Mouse (Mus musculus): ENCODE measurements around the gene Ctcf.

Ctcf gene

DNA sequence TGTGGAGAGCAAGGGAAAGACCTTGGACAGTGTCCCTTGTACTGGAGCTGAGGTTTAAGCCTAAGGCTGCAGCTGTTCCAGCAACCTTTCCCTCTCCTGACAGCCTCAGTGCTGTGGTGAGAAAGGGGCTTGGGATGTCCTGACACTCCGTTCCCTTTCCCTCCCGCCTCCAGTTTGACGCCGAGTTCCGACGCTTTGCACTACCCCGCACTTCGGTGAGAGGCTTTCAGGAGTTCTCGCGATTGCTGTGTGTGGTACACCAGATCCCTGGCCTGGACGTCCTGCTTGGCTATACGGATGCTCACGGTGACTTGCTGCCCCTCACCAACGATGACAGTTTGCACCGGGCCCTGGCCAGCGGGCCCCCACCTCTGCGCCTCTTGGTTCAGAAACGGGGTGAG is 65.6 kb downstream of the Ctcf start:
- no peak for DNase-seq

DNA sequence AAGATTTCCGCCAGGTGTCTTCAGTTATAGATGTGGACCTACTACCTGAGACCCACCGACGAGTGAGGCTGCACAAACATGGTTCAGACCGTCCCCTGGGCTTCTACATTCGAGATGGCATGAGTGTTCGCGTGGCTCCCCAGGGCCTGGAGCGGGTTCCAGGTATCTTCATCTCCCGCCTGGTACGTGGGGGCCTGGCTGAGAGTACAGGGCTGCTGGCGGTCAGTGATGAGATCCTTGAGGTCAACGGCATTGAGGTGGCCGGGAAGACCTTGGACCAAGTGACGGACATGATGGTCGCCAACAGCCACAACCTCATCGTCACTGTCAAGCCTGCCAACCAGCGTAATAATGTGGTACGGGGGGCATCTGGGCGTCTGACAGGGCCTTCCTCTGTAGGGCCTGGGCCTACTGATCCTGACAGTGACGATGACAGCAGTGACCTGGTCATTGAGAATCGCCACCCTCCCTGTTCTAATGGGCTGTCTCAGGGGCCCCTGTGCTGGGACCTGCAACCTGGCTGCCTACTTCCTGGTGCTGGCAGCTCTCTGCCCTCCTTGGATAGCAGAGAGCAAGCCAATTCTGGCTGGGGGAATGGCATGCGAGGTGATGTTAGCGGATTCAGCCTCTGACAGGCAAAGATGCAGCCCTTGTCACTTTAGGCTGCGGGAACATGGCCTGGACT is 66.5 kb downstream of the Ctcf start:
- no peak for DNase-seq

DNA sequence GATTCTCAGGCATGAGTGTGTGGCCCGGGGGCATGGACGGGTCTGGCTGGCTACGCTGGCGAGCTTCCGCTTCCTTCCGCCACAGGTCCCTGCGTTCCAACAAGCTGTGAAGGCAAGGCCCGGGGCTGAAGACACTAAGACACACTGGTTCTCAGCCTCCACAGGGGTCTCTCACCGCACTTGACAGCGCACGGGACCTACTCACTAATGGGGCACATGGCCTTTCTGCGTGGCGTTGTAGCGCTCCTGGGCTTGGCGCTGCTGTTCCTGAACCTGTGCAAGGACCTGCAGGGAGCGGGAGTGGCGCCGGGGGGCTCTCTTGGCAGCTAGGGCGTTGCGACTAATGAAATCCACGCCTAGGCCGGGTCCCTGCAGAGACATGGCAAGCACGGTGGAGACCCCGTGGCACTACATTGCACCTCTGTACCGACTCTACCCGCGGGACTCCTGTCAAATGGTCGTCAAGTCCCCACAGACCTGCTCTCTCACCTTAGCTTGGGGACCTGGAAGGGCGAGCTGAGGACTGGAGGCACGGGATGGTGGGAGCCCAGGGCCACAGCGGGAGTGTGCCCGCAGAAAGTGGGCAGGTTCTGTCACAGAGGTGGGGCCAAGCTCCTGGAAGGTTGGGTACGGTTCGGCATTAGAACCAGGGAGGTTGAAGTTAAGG is 67.9 kb downstream of the Ctcf start:
- no peak for DNase-seq

DNA sequence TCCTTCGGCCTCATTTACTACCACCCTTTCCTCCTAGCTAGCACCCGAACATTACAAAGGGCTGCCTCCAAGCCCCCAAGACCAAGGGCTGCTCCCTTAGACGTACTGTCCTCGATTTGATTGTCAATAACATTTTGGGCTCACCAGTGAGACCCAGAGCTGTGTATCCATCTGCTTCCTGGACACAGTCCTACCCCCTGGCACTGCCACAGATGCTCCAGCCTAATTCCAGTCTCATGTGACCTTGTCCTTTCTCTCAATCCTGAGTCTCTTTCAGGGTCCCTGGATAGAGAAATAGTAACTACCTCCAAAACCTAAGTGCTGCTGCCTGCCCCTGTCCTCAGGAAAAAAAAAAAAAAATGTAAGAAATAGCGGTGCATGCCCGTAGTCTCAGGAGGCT is 68.6 kb downstream of the Ctcf start:
- no peak for DNase-seq

DNA sequence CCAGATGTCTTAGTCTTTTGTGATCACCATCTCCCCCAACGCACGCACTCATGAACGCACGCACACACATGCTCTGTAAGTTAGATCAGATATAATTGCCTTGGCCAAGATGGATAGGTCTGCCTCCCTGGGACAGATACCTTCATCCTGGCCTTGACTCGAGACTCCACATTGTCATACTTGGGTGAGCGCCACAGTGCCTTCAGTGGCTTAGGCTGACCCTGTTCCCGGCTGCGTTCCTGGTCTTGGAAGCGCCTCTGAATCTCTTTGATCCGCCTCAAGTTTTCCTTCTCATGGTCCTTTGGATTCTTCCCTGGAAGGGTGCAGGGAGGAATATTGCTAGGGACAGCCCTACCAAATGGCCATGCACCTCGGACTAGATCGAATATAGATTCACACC is 70.1 kb downstream of the Ctcf start:
- DNase-seq, result no peak

DNA sequence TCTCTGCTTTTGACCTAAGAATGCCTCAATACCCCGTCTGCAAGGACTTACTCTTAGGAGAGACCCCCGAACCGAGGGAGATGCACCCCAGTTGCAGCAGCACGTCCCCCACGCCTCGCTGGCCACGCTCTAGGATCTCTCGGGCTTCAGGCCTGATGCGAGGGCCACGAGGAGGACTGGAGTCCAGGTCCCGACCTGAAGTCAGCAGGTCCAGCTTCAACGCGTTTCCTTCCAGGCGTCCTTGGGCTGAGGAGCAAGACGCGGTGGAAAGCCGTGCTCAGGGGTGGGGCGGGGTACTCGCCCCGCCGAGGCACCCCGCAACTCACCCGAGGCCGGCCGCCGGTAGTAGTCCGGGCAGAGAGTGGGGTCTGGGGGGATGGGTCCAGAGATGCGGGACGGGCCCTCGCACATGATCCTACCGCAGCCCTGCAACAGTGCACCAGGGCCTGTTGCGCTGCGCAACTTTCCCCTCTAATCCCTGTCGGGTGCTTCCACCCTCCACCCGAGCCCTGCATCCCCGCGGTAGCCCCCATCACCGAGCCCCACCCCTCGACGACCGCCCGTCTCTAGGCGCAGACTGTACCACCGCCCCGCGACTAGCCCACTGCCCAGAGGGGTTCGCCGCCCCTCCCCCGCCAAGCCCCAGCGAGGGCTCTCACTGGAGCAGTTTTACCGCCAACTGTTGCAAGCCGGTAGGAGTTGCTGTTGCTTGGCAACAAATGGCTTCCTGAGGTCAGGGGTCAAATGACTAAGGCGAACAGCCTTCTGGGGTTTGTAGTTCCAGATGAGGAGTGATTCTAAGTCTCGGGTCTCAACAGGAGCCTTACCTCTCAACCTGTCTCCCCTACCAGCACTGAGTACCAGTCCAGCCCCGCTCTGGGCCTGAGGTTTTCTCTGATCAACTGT is 71.4 kb downstream of the Ctcf start, which contains the start of the genes 4933405L10Rik and Enkd1:
Gene 4933405L10Rik (plus strand): TSS at position 158 of the 906 bp plus-strand sequence.
Gene Enkd1 (minus strand): TSS at position 713 of the 906 bp plus-strand sequence.
- DNase-seq, result peak; percentile 88

DNA sequence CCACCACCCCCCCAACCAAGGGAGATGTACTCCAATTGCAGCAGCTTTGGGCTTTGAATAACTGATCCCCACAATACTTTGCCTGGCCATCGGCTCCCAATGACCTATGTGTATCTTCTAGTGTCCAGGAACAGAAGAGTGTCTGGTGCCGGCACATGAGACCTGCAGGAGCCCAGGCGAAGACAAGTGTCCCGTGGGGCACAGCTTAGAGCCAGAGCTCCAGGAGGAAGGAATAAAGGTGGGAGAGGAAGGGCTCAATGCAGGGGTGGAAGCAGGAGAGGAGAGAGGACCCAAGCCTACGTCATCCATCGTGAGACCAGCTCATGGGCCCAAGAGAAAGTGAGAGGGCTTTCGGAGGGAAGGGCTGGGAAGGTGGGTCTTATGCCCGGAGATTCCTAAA is 72.3 kb downstream of the Ctcf start:
- no peak for DNase-seq

DNA sequence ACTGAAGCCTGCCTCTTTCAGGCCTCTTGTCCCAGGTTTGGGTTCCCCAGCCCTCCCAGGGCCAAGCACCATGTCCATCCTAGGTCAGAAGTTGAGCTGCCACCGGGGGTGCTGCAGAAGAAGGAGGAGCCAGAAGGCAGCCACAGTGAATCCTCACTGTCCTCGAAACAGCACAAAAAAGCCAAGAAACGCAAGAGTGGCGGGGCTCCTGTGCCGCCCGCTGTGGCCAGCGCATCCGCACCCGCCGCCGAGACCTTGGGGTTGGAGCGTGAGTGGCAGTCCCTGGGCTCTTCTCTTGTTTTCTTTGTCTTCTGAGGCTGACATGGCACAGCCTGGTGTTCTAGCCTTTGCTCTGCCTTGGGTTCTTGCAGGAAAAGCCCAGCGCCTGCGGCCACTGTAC is 72.9 kb downstream of the Ctcf start:
- DNase-seq, result no peak

DNA sequence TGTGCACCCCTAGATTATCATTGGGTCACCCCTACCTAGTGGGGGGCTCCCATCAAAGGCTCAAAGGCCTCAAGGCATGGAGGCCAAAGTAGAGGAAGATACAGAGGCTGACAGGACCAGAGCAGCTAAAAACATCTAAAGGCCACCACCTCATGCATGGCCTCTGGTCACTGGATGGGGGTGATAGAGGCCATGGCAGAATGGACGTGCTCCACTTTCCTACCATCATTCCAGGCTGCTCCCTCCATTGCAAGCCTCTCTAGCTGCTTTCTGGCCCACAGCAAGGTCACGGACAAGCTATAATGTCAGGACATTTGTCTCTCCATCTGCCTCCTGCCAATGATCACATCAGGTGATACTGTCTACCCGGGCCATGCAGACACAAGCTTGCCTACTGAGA is 75.9 kb downstream of the Ctcf start:
- no peak for DNase-seq

DNA sequence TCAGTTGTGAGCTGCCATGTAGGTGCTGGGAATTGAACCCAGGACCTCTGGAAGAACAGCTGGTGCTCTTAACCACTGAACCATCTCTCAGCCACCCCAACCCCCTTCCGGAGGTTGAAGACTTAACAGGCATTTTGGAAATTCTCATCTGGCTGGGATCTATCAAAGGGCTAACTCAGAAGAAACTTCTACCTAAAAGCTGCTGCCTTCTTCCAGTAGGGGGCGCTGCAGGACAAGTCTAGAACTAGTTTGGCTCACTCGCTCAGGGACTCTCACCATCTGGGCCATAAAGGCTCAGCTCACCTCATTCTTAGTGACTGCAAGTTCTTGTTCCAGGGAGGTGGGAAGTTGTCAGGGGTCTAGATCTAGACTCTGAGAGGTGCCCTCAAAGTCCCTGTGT is 77.8 kb downstream of the Ctcf start:
- DNase-seq, result peak; percentile 89

DNA sequence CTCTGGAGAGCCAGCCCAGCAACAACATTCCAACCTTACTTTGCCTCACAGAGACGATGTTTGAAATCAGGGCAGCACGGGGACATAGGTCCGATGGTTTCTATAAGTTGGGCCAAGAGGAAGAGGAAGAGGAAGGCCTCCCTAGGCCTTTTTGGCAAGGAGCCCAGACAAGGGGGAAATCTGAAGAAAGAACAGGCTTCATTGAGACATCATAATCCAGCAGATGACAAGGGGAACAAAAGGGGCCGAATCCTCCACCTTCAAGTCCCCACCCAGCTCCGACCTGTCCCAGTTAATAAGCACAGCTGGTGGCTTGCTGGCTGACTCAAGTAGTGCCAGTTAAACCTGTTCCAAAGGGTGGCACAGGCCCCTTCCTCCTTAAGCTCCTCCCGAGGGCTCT is 78.7 kb downstream of the Ctcf start:
- no peak for DNase-seq

DNA sequence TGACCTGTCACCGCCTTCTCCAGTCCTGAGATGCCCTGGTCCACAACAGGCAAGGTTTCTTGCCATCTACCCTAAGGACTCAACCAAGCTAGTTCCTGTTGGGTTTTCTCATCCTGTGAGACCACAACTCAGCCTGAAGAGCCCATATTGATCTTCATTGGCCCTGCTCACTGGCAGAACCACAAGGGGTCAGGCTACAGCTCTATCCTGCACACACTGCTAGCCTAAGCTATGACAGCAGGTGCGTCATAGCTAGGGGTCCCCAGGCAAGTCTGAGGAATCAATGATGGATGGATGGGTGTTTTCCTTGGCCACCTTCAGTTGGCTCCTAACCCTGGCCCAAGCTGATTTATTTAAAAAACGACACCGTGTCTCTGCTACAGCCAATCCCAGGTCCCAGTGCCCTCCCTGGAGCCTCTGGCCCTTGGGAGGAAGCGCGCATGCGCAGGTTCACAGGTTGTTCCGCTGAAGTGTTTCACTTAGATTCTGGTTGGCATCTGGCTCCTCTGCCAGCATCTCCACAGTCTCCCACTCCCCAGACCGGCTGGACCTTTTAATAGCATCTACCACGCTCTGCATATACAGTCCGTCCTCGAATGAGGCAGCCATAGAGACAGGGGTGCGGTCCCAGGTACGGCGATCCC is 80.1 kb downstream of the Ctcf start:
- no peak for DNase-seq

DNA sequence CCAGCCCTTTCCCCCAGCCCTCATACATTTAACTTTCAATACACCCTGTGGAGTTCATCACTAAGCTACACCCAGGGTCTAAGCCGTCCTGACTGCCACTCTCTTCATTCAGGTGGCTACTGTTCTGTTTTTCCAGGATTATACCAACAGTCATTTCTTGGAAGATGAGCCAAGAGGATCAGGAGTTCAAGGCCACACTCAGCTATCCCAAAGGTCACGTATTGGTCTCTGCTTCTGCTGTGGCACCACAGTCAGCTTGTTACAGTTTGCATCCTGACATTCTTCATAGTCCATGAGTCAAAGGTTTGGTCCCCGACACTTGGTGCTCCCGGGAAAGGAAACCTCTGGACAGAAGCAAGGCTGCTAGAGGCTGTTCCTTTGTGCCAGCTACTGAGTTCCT is 83.3 kb downstream of the Ctcf start:
- DNase-seq, result no peak

DNA sequence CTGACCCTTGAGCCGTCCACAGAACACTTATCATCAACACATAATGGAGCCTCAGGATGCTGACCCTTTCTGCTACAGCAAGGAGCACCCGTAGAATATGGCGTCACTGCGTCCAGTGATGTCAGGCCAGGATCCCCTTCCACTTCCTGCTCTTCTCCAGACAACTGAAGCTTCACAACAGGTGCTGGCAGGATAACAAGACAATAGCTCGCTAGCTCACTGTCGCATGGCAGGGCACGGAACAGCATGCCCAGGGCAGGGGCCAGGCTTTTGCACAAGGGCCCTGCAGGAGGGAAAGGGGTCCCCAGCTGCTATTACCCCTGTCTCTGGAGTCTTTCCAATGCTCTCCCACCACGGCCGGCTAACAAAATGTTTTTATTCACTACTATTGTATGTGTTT is 86.5 kb downstream of the Ctcf start:
- DNase-seq, result no peak

DNA sequence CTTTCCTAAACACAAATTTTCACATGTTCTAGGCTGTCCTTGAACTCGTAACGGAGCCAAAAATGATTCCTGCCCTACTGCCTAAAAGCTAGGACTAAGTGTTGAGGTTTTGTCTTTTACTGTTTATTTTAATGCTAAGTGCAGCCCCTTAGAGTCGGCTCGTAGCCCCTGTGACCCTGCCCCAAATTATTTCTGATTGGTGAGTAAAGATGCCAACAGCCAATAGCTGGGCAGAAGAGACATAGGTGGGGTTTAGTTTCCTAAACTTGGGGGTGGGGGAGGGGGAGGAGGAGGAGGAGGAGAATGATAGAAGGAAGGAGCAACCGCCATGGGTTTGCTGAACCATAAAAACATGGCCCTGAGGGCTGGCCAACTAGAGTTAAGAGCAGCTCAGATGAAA is 89.4 kb downstream of the Ctcf start:
- no peak for DNase-seq

DNA sequence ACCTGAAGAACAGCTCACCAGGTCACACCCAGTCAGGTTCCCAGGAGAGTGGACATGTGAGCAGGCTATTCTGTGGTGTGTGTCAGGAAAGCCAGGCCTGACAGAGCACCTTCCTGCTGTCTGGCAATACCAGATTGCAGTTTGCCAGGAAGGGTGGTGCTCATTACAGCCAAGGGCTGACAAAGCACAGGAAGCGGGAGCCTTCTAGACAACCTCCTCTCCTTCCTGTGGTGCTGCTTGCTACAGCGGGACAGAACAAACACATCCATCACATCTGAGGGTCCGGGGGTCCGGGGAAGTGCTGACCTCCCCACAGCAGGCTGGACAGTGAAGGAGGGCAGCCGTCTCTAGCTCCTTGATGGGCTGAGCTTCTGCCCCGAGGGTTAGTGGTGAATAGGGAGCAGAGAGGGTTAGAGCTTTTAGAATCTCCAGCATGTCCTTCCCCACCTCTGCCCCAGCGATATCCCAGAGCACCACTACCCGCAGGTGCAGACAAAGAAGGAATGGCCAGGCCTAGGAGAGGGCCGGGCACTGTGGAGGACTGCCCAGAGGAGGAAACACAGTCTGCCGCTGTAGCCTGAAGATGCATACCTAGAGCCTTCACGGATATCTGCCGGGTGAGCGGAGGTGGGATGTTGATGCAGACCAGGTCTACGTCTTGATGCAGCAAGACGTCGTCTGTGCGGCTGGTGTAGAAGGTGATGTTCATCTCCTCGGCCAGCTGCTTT is 91.2 kb downstream of the Ctcf start:
- DNase-seq, result peak; percentile 49

DNA sequence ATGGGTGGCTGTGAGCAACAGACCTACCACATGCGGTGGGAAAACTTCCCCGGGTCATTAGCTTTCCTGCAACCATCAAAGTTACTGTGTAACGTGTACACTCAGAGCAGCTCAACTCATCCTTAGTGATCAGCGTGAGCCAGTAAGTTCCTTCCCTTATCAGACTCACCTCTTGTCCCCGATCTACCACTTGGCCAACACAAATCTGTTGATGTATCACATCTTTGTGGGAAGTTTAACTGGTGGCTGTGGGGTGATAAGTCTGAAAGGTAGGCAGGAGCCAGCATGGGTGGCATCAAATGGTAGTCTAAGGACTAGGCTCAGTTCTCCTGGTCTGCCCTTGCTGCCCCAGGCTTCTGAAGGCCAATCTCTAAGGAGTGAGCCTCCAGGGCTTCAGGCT is 95.8 kb downstream of the Ctcf start:
- DNase-seq, result no peak
